Mouse (Mus musculus) E14TG2a.4 (cell line): ENCODE measurements around the gene Gm9639.
"Not testable (repeated sequence)": the region's sequence is repeated elsewhere in the genome, so short reads cannot be mapped to it uniquely, and the experiment has no call there.

Experiments used
- CTCF ChIP-seq: conservative IDR thresholded peaks from 2 replicates; pipeline ENCODE4 v1.5.1; 2014; ENCODE audit warnings: low read length
- NANOG ChIP-seq: IDR thresholded peaks from 2 replicates; pipeline ENCODE4 v1.6.1; 2014; ENCODE audit warnings: borderline replicate concordance, low read length, mixed read lengths
- POU5F1 ChIP-seq: IDR thresholded peaks from 2 replicates; pipeline ENCODE4 v1.6.1; 2014; ENCODE audit warnings: low read length, borderline replicate concordance

DNA sequence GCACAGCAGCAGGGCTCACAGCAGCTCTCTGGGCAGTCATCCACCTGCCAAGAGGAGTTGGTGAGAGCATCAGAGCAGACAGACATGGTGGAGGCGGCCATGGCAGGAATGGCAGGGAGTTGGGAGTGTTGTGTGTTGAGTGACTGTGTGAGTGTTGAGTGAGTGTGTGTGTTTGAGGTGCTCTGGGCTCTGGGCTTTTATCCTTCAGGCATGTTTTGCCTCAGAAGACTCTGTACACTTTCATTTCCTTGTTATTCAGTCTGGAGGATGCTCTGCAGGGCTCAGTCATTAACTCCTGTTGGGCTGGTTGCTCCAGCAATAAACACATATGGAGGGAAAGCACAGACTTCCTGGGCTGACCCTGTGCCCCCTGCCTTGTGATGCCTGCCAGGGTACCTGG, 23.7 kb downstream of the Gm9639 start, which contains the start of gene Gm3238:
- TF ChIP-seq CTCF, NANOG, POU5F1: not testable (repeated sequence)
